Mouse (Mus musculus): ENCODE results near the gene Lyzl4. TPM values are rescaled to one million over a fixed set of nuclear protein-coding genes. Genes with fewer than 3 reads are reported as not detected.

The Lyzl4 gene
- total and polyA plus RNA-seq, 2 experiments = not detected

- 46% methylated on average over 6 of the region's 6 CpGs for WGBS
- Histone ChIP-seq H3K27ac (replicated peaks; ENCODE audit: insufficient read depth, low read depth, low read length) (0 out of 2 replicates have a peak overlapping the region, but pooled peaks have one; percentile 12), H3K27me3 (ENCODE audit: control insufficient read depth, insufficient read depth, low read length) (no peaks in the 10 kb centered on the region), H3K9ac (ENCODE audit: low read depth, low read length) (no peak overlapping the region), H3K36me3 (ENCODE audit: control insufficient read depth, insufficient read depth, low read length) (no peaks in the 10 kb centered on the region; the same call in 1 of the 2 replicates), H3K79me2 (ENCODE audit: control insufficient read depth, insufficient read depth, low read length) (no peaks in the 10 kb centered on the region), H3K4me1 (ENCODE audit: control insufficient read depth, insufficient read depth, low read length) (no peaks in the 10 kb centered on the region; the same call in 1 of the 2 replicates), H3K4me3 (ENCODE audit: insufficient read depth, low read depth, low read length) (no peak overlapping the region)
- no peak for TF ChIP-seq POLR2A (IDR thresholded peaks at IDR 0.05; ENCODE audit: extremely low read depth, insufficient read depth, low read length)
- TF ChIP-seq CTCF (IDR thresholded peaks at IDR 0.05; ENCODE audit: low read depth, low read length) = peak; percentile 76
- no peak for DNase-seq (ENCODE audit: extremely low read depth, low read depth, low spot score)
These were observed 37.7 kb upstream of the Lyzl4 start for GRCm38 (mm10) chr9:121679549-121679948.

- H3K27me3 ChIP-seq (ENCODE audit: control insufficient read depth, insufficient read depth, low read length) = no peaks in the 10 kb centered on the region
- peak; percentile 68 for DNase-seq (ENCODE audit: extremely low read depth, low read depth, low spot score)
- H3K27ac ChIP-seq (replicated peaks; ENCODE audit: insufficient read depth, low read depth, low read length) = no peak overlapping the region; the same call in 1 of the 2 replicates
- no peaks in the 10 kb centered on the region for H3K36me3 ChIP-seq (ENCODE audit: control insufficient read depth, insufficient read depth, low read length)
- H3K4me3 ChIP-seq (ENCODE audit: insufficient read depth, low read depth, low read length) = no peak overlapping the region
- 24% methylated on average over 8 of the region's 8 CpGs for WGBS
- TF ChIP-seq POLR2A (IDR thresholded peaks at IDR 0.05; ENCODE audit: extremely low read depth, insufficient read depth, low read length) (no peak), CTCF (IDR thresholded peaks at IDR 0.05; ENCODE audit: low read depth, low read length) (no peak)
- H3K4me1 ChIP-seq (ENCODE audit: control insufficient read depth, insufficient read depth, low read length) = no peaks in the 10 kb centered on the region; the same call in 1 of the 2 replicates
- H3K79me2 ChIP-seq (ENCODE audit: control insufficient read depth, insufficient read depth, low read length) = no peaks in the 10 kb centered on the region
- no peak overlapping the region for H3K9ac ChIP-seq (ENCODE audit: low read depth, low read length)
These were observed 35.6 kb upstream of the Lyzl4 start for GRCm38 (mm10) chr9:121677476-121677875.

GRCm38 (mm10) chr9:121677069-121677468 lies 35.2 kb upstream of the Lyzl4 start:
- Histone ChIP-seq H3K36me3 (ENCODE audit: control insufficient read depth, insufficient read depth, low read length) (no peaks in the 10 kb centered on the region), H3K9ac (ENCODE audit: low read depth, low read length) (no peak overlapping the region), H3K79me2 (ENCODE audit: control insufficient read depth, insufficient read depth, low read length) (no peaks in the 10 kb centered on the region), H3K4me1 (ENCODE audit: control insufficient read depth, insufficient read depth, low read length) (no peaks in the 10 kb centered on the region; the same call in 1 of the 2 replicates), H3K27me3 (ENCODE audit: control insufficient read depth, insufficient read depth, low read length) (no peaks in the 10 kb centered on the region), H3K4me3 (ENCODE audit: insufficient read depth, low read depth, low read length) (no peak overlapping the region), H3K27ac (replicated peaks; ENCODE audit: insufficient read depth, low read depth, low read length) (peak overlapping the region; percentile 24; the same call in 1 of the 2 replicates)
- no peak for TF ChIP-seq POLR2A (IDR thresholded peaks at IDR 0.05; ENCODE audit: extremely low read depth, insufficient read depth, low read length)
- no peak for TF ChIP-seq CTCF (IDR thresholded peaks at IDR 0.05; ENCODE audit: low read depth, low read length)
- no peak for DNase-seq (ENCODE audit: extremely low read depth, low read depth, low spot score)
- WGBS = 53% methylated on average over 4 of the region's 4 CpGs

GRCm38 (mm10) chr9:121675556-121675955 lies 33.7 kb upstream of the Lyzl4 start:
- Histone ChIP-seq H3K79me2 (ENCODE audit: control insufficient read depth, insufficient read depth, low read length) (no peaks in the 10 kb centered on the region), H3K4me1 (ENCODE audit: control insufficient read depth, insufficient read depth, low read length) (no peaks in the 10 kb centered on the region; the same call in 1 of the 2 replicates), H3K27ac (replicated peaks; ENCODE audit: insufficient read depth, low read depth, low read length) (0 out of 2 replicates have a peak overlapping the region, but pooled peaks have one; percentile 12), H3K9ac (ENCODE audit: low read depth, low read length) (no peak overlapping the region), H3K36me3 (ENCODE audit: control insufficient read depth, insufficient read depth, low read length) (no peaks in the 10 kb centered on the region), H3K4me3 (ENCODE audit: insufficient read depth, low read depth, low read length) (no peak overlapping the region), H3K27me3 (ENCODE audit: control insufficient read depth, insufficient read depth, low read length) (no peaks in the 10 kb centered on the region)
- WGBS = 92% methylated on average over 2 of the region's 2 CpGs
- TF ChIP-seq CTCF (IDR thresholded peaks at IDR 0.05; ENCODE audit: low read depth, low read length) (no peak), POLR2A (IDR thresholded peaks at IDR 0.05; ENCODE audit: extremely low read depth, insufficient read depth, low read length) (no peak)
- DNase-seq (ENCODE audit: extremely low read depth, low read depth, low spot score) = no peak

GRCm38 (mm10) chr9:121675011-121675410 lies 33.1 kb upstream of the Lyzl4 start:
- no peaks in the 10 kb centered on the region for H3K27me3 ChIP-seq (ENCODE audit: control insufficient read depth, insufficient read depth, low read length)
- no peak for TF ChIP-seq POLR2A (IDR thresholded peaks at IDR 0.05; ENCODE audit: extremely low read depth, insufficient read depth, low read length)
- TF ChIP-seq CTCF (IDR thresholded peaks at IDR 0.05; ENCODE audit: low read depth, low read length) = no peak
- peak; percentile 39 for DNase-seq (ENCODE audit: extremely low read depth, low read depth, low spot score)
- H3K79me2 ChIP-seq (ENCODE audit: control insufficient read depth, insufficient read depth, low read length) = no peaks in the 10 kb centered on the region
- H3K9ac ChIP-seq (ENCODE audit: low read depth, low read length) = no peak overlapping the region
- no peaks in the 10 kb centered on the region for H3K36me3 ChIP-seq (ENCODE audit: control insufficient read depth, insufficient read depth, low read length)
- WGBS = 82% methylated on average over 9 of the region's 9 CpGs
- no peak overlapping the region for H3K4me3 ChIP-seq (ENCODE audit: insufficient read depth, low read depth, low read length)
- peak overlapping the region; percentile 24; the same call in 1 of the 2 replicates for H3K27ac ChIP-seq (replicated peaks; ENCODE audit: insufficient read depth, low read depth, low read length)
- H3K4me1 ChIP-seq (ENCODE audit: control insufficient read depth, insufficient read depth, low read length) = no peaks in the 10 kb centered on the region; the same call in 1 of the 2 replicates

- WGBS = 84% methylated on average over 5 of the region's 5 CpGs
- peaks cover 7% of the 10 kb centered on the region; the same call in 1 of the 2 replicates for H3K27me3 ChIP-seq (ENCODE audit: control insufficient read depth, insufficient read depth, low read length)
- H3K4me3 ChIP-seq (ENCODE audit: insufficient read depth, low read depth, low read length) = no peak overlapping the region
- DNase-seq (ENCODE audit: extremely low read depth, low read depth, low spot score) = no peak
- H3K27ac ChIP-seq (replicated peaks; ENCODE audit: insufficient read depth, low read depth, low read length) = no peak overlapping the region
- no peaks in the 10 kb centered on the region; the same call in 1 of the 2 replicates for H3K4me1 ChIP-seq (ENCODE audit: control insufficient read depth, insufficient read depth, low read length)
- TF ChIP-seq POLR2A (IDR thresholded peaks at IDR 0.05; ENCODE audit: extremely low read depth, insufficient read depth, low read length) (no peak), CTCF (IDR thresholded peaks at IDR 0.05; ENCODE audit: low read depth, low read length) (no peak)
- no peak overlapping the region for H3K9ac ChIP-seq (ENCODE audit: low read depth, low read length)
- no peaks in the 10 kb centered on the region for H3K36me3 ChIP-seq (ENCODE audit: control insufficient read depth, insufficient read depth, low read length)
- H3K79me2 ChIP-seq (ENCODE audit: control insufficient read depth, insufficient read depth, low read length) = no peaks in the 10 kb centered on the region
These were observed 31.8 kb upstream of the Lyzl4 start for GRCm38 (mm10) chr9:121673716-121674115.
